Mouse (Mus musculus): ENCODE measurements at regions not wholly inside any gene's neighbourhood (a gene's known extent, or its start where the extent isn't known, plus 50 kb on each side); places are given as distances from the start of the nearest gene placed in this dataset.

DNA sequence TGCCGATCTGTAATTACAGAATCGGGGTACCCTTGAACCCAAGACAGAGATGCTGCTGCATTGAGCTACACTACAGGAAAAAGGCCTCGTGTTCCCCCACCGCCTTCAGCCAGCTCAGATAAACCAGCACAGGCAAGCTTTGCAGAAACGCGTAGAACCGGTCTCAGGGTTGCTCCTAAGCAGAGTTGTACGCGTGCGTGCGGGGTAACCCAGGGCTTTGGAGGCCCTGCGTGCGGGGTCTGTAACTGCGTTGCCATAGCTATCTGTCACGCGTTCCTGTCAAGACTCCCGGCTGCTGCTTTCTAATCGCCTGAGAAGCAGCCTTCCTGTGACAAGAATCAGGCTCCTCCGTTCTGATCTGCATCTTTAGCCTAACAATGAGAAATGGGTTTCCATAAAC, 69.6 kb upstream of the Hnrnpa3 start:
- TF ChIP-seq CEBPB (IDR thresholded peaks at IDR 0.05; ENCODE audit: low read depth) (no peak), CTCF (IDR thresholded peaks at IDR 0.05; ENCODE audit: control insufficient read depth, insufficient read depth, insufficient read length) (no peak), FOSL1 (IDR thresholded peaks at IDR 0.05; ENCODE audit: insufficient read depth, low read length, poor library complexity, severe bottlenecking) (no peak), USF1 (IDR thresholded peaks at IDR 0.05; ENCODE audit: low read depth) (no peak), MAX (IDR thresholded peaks at IDR 0.05) (no peak)

Measured in C2C12 (cell line).